Mouse (Mus musculus) urinary bladder, postnatal 14 days (tissue): ENCODE measurements at regions not wholly inside any gene's neighbourhood (a gene's known extent, or its start where the extent isn't known, plus 50 kb on each side); places are given as distances from the start of the nearest gene placed in this dataset.

ENCODE experiments used
- DNase-seq: peaks from one replicate; pipeline ENCODE4 v3.0.0; 2021; ENCODE audit warnings: low spot score

- peak; percentile 70 for DNase-seq
These were observed 53.7 kb upstream of the Sox9 start for GRCm38 (mm10) chr11:112728154-112728952.
